Mouse (Mus musculus): ENCODE results near the gene 1700088E04Rik. TPM values are rescaled to one million over a fixed set of nuclear protein-coding genes. Genes with fewer than 3 reads are reported as not detected.

The 1700088E04Rik gene
- polyA plus RNA-seq, 1 experiment: 1.2 TPM

- WGBS: 83% methylated on average over 10 of the region's 10 CpGs
- H3K27ac ChIP-seq (ENCODE audit: insufficient read depth, low read depth, low read length): no peak overlapping the region
- TF ChIP-seq CTCF (IDR thresholded peaks at IDR 0.05; ENCODE audit: extremely low read depth, insufficient read length, insufficient replicate concordance, low read depth, low read length): no peak
- no peak for TF ChIP-seq POLR2A (IDR thresholded peaks at IDR 0.05; ENCODE audit: low read depth, low read length)
- H3K4me1 ChIP-seq (ENCODE audit: control insufficient read depth, insufficient read depth, insufficient read length, low read length): no peaks in the 10 kb centered on the region
- no peak overlapping the region for H3K4me3 ChIP-seq (ENCODE audit: low read depth, low read length)
- H3K36me3 ChIP-seq (ENCODE audit: control insufficient read depth, insufficient read depth, low read length): peaks cover 76% of the 10 kb centered on the region
- H3K27me3 ChIP-seq (ENCODE audit: control insufficient read depth, insufficient read depth, low read length): no peaks in the 10 kb centered on the region
Observed at GRCm38 (mm10) chr15:79124331-79124875, 16.6 kb downstream of the 1700088E04Rik start.

GRCm38 (mm10) chr15:79123751-79124150 lies 17.3 kb downstream of the 1700088E04Rik start:
- no peak overlapping the region for H3K27ac ChIP-seq (ENCODE audit: insufficient read depth, low read depth, low read length)
- no peak overlapping the region for H3K4me3 ChIP-seq (ENCODE audit: low read depth, low read length)
- 80% methylated on average over 6 of the region's 6 CpGs for WGBS
- peaks cover 78% of the 10 kb centered on the region for H3K36me3 ChIP-seq (ENCODE audit: control insufficient read depth, insufficient read depth, low read length)
- no peak for TF ChIP-seq POLR2A (IDR thresholded peaks at IDR 0.05; ENCODE audit: low read depth, low read length)
- no peak for TF ChIP-seq CTCF (IDR thresholded peaks at IDR 0.05; ENCODE audit: extremely low read depth, insufficient read length, insufficient replicate concordance, low read depth, low read length)
- no peaks in the 10 kb centered on the region for H3K27me3 ChIP-seq (ENCODE audit: control insufficient read depth, insufficient read depth, low read length)
- H3K4me1 ChIP-seq (ENCODE audit: control insufficient read depth, insufficient read depth, insufficient read length, low read length): no peaks in the 10 kb centered on the region

GRCm38 (mm10) chr15:79122546-79122945 lies 18.5 kb downstream of the 1700088E04Rik start:
- Histone ChIP-seq H3K4me3 (ENCODE audit: low read depth, low read length) (no peak overlapping the region), H3K27me3 (ENCODE audit: control insufficient read depth, insufficient read depth, low read length) (no peaks in the 10 kb centered on the region), H3K36me3 (ENCODE audit: control insufficient read depth, insufficient read depth, low read length) (peaks cover 76% of the 10 kb centered on the region), H3K4me1 (ENCODE audit: control insufficient read depth, insufficient read depth, insufficient read length, low read length) (no peaks in the 10 kb centered on the region), H3K27ac (ENCODE audit: insufficient read depth, low read depth, low read length) (no peak overlapping the region)
- TF ChIP-seq POLR2A (IDR thresholded peaks at IDR 0.05; ENCODE audit: low read depth, low read length) (no peak), CTCF (IDR thresholded peaks at IDR 0.05; ENCODE audit: extremely low read depth, insufficient read length, insufficient replicate concordance, low read depth, low read length) (no peak)
- 88% methylated on average over 13 of the region's 13 CpGs for WGBS

- H3K4me1 ChIP-seq (ENCODE audit: control insufficient read depth, insufficient read depth, insufficient read length, low read length): no peaks in the 10 kb centered on the region
- no peaks in the 10 kb centered on the region for H3K27me3 ChIP-seq (ENCODE audit: control insufficient read depth, insufficient read depth, low read length)
- H3K36me3 ChIP-seq (ENCODE audit: control insufficient read depth, insufficient read depth, low read length): peaks cover 74% of the 10 kb centered on the region
- no peak overlapping the region for H3K4me3 ChIP-seq (ENCODE audit: low read depth, low read length)
- H3K27ac ChIP-seq (ENCODE audit: insufficient read depth, low read depth, low read length): no peak overlapping the region
- TF ChIP-seq CTCF (IDR thresholded peaks at IDR 0.05; ENCODE audit: extremely low read depth, insufficient read length, insufficient replicate concordance, low read depth, low read length): no peak
- TF ChIP-seq POLR2A (IDR thresholded peaks at IDR 0.05; ENCODE audit: low read depth, low read length): no peak
- 88% methylated on average over 4 of the region's 4 CpGs for WGBS
Observed at GRCm38 (mm10) chr15:79122119-79122518, 18.9 kb downstream of the 1700088E04Rik start.

- WGBS: 90% methylated on average over 9 of the region's 9 CpGs
- H3K4me1 ChIP-seq (ENCODE audit: control insufficient read depth, insufficient read depth, insufficient read length, low read length): no peaks in the 10 kb centered on the region
- no peak overlapping the region for H3K27ac ChIP-seq (ENCODE audit: insufficient read depth, low read depth, low read length)
- H3K36me3 ChIP-seq (ENCODE audit: control insufficient read depth, insufficient read depth, low read length): peaks cover 69% of the 10 kb centered on the region
- TF ChIP-seq POLR2A (IDR thresholded peaks at IDR 0.05; ENCODE audit: low read depth, low read length) (no peak), CTCF (IDR thresholded peaks at IDR 0.05; ENCODE audit: extremely low read depth, insufficient read length, insufficient replicate concordance, low read depth, low read length) (no peak)
- H3K27me3 ChIP-seq (ENCODE audit: control insufficient read depth, insufficient read depth, low read length): no peaks in the 10 kb centered on the region
- no peak overlapping the region for H3K4me3 ChIP-seq (ENCODE audit: low read depth, low read length)
Observed at GRCm38 (mm10) chr15:79119491-79119890, 21.6 kb downstream of the 1700088E04Rik start.

- peaks cover 12% of the 10 kb centered on the region; the same call in 1 of the 2 replicates for H3K4me1 ChIP-seq (ENCODE audit: control insufficient read depth, insufficient read depth, insufficient read length, low read length)
- no peak for TF ChIP-seq CTCF (IDR thresholded peaks at IDR 0.05; ENCODE audit: extremely low read depth, insufficient read length, insufficient replicate concordance, low read depth, low read length)
- TF ChIP-seq POLR2A (IDR thresholded peaks at IDR 0.05; ENCODE audit: low read depth, low read length): no peak
- H3K27me3 ChIP-seq (ENCODE audit: control insufficient read depth, insufficient read depth, low read length): no peaks in the 10 kb centered on the region
- 61% methylated on average over 5 of the region's 5 CpGs for WGBS
- H3K27ac ChIP-seq (ENCODE audit: insufficient read depth, low read depth, low read length): no peak overlapping the region
- H3K4me3 ChIP-seq (ENCODE audit: low read depth, low read length): no peak overlapping the region
- H3K36me3 ChIP-seq (ENCODE audit: control insufficient read depth, insufficient read depth, low read length): peaks cover 38% of the 10 kb centered on the region
Observed at GRCm38 (mm10) chr15:79115276-79115675, 25.8 kb downstream of the 1700088E04Rik start.

- H3K27me3 ChIP-seq (ENCODE audit: control insufficient read depth, insufficient read depth, low read length): no peaks in the 10 kb centered on the region
- no peak overlapping the region for H3K27ac ChIP-seq (ENCODE audit: insufficient read depth, low read depth, low read length)
- H3K4me3 ChIP-seq (ENCODE audit: low read depth, low read length): no peak overlapping the region
- TF ChIP-seq CTCF (IDR thresholded peaks at IDR 0.05; ENCODE audit: extremely low read depth, insufficient read length, insufficient replicate concordance, low read depth, low read length): no peak
- TF ChIP-seq POLR2A (IDR thresholded peaks at IDR 0.05; ENCODE audit: low read depth, low read length): no peak
- H3K4me1 ChIP-seq (ENCODE audit: control insufficient read depth, insufficient read depth, insufficient read length, low read length): peaks cover 16% of the 10 kb centered on the region; the same call in 1 of the 2 replicates
- H3K36me3 ChIP-seq (ENCODE audit: control insufficient read depth, insufficient read depth, low read length): peaks cover 17% of the 10 kb centered on the region
- 18% methylated on average over 4 of the region's 4 CpGs for WGBS
Observed at GRCm38 (mm10) chr15:79111774-79112173, 29.3 kb downstream of the 1700088E04Rik start.

Measured in small intestine, adult 2 months (tissue).